Mouse (Mus musculus) embryo, embryonic 10.5 days (tissue): Measurements from ENCODE around the gene 6430550D23Rik.
"Not testable (repeated sequence)": the region's sequence is repeated elsewhere in the genome, so short reads cannot be mapped to it uniquely, and the experiment has no call there.

Experiments
- DNase-seq: peaks from one replicate; pipeline ENCODE4 v3.0.0-alpha.2; 2015; ENCODE audit warnings: low spot score

Gene 6430550D23Rik

GRCm38 (mm10) chr2:155956134-155957059, 51.4 kb downstream of the 6430550D23Rik start, which contains the start of gene Cep250:
Cep250 (plus strand) TSS chr2:155956458.
- DNase-seq: peak; percentile 96

GRCm38 (mm10) chr2:155952006-155952405, 55.8 kb downstream of the 6430550D23Rik start:
- DNase-seq: peak; percentile 76

GRCm38 (mm10) chr2:155949362-155949761, 58.4 kb downstream of the 6430550D23Rik start:
- DNase-seq: peak; percentile 75

- DNase-seq: no peak
Measured at GRCm38 (mm10) chr2:155947390-155948002, 60.3 kb downstream of the 6430550D23Rik start.

GRCm38 (mm10) chr2:155946499-155946898, 61.3 kb downstream of the 6430550D23Rik start:
- peak; percentile 21 for DNase-seq

- peak; percentile 89 for DNase-seq
Measured at GRCm38 (mm10) chr2:155946069-155946468, 61.7 kb downstream of the 6430550D23Rik start.

- DNase-seq: no peak
Measured at GRCm38 (mm10) chr2:155945580-155945979, 62.2 kb downstream of the 6430550D23Rik start.

- DNase-seq: peak; percentile 27
Measured at GRCm38 (mm10) chr2:155945124-155945523, 62.7 kb downstream of the 6430550D23Rik start, which contains the start of gene Gdf5. Gdf5 (minus strand) TSS chr2:155945367.

- no peak for DNase-seq
Measured at GRCm38 (mm10) chr2:155944685-155945084, 63.1 kb downstream of the 6430550D23Rik start.

- DNase-seq: peak; percentile 65
Measured at GRCm38 (mm10) chr2:155943463-155943862, 64.3 kb downstream of the 6430550D23Rik start.

- DNase-seq: no peak
Measured at GRCm38 (mm10) chr2:155941697-155942442, 65.9 kb downstream of the 6430550D23Rik start.

GRCm38 (mm10) chr2:155940681-155941080, 67.1 kb downstream of the 6430550D23Rik start, which contains the start of gene Gm15557:
Gm15557 (plus strand) TSS chr2:155940728.
- no peak for DNase-seq

- no peak for DNase-seq
Measured at GRCm38 (mm10) chr2:155939897-155940529, 67.8 kb downstream of the 6430550D23Rik start.

GRCm38 (mm10) chr2:155929531-155930442, 78.0 kb downstream of the 6430550D23Rik start, which contains the start of gene Uqcc1:
Uqcc1 (minus strand) TSS chr2:155930310.
- peak; percentile 97 for DNase-seq

- no peak for DNase-seq
Measured at GRCm38 (mm10) chr2:155928711-155929345, 78.9 kb downstream of the 6430550D23Rik start.

- DNase-seq: not testable (repeated sequence)
Measured at GRCm38 (mm10) chr2:155925213-155925612, 82.6 kb downstream of the 6430550D23Rik start.
